In genomic region chr19:46470364-46471240, GRCm38 (mm10) we compare ENCODE assay signal across 9 mouse cellular contexts. TPM values are rescaled to one million over a fixed set of nuclear protein-coding genes. Genes with fewer than 3 reads are reported as not detected.
DNase-seq lines count a peak whose midpoint lies in the region; ATAC-seq and TF ChIP-seq lines count a peak whose summit lies in the region.
"Had no signal": no experiment of that assay in that cellular context is flagged by ENCODE, and none has a peak within 500 bp of the region (broad histone marks: within the 10 kb centered on the region; RNA-seq: fewer than 3 reads in every experiment).

No protein-coding gene starts in this region.

- H3K4me1 ChIP-seq in lung, postnatal 0 days (ENCODE audit: insufficient read depth, low read depth, low read length) = peaks cover 20% of the 10 kb centered on the region; the same call in 1 of the 2 replicates
- peaks cover 23% of the 10 kb centered on the region for H3K4me1 ChIP-seq in embryonic facial prominence, embryonic 12.5 days

- peak overlapping the region; percentile 83 for H3K27ac ChIP-seq in lung, postnatal 0 days (ENCODE audit: low read length)
- peak overlapping the region; percentile 70 for H3K27ac ChIP-seq in embryonic facial prominence, embryonic 12.5 days

- no peak for TF ChIP-seq POLR2A in myocyte (IDR thresholded peaks at IDR 0.05; ENCODE audit: insufficient read length, low read depth)

- H3K4me2 ChIP-seq in lung, postnatal 0 days (replicated peaks; ENCODE audit: low read depth, low read length) = no peak overlapping the region
- H3K4me2 ChIP-seq in embryonic facial prominence, embryonic 12.5 days (replicated peaks) = no peak overlapping the region
- H3K4me2 ChIP-seq in myocyte (ENCODE audit: low read depth) = peak overlapping the region; percentile 60

- 23% methylated on average over 17 of the region's 17 CpGs for WGBS in lung, postnatal 0 days
- 56% methylated on average over 17 of the region's 17 CpGs for WGBS in embryonic facial prominence, embryonic 12.5 days

- no peaks in the 10 kb centered on the region for H3K9me3 ChIP-seq in lung, postnatal 0 days (ENCODE audit: low read length)
- no peaks in the 10 kb centered on the region for H3K9me3 ChIP-seq in embryonic facial prominence, embryonic 12.5 days

- no peak overlapping the region for H3K4me3 ChIP-seq in lung, postnatal 0 days (ENCODE audit: low read depth, low read length)
- H3K4me3 ChIP-seq in embryonic facial prominence, embryonic 12.5 days = no peak overlapping the region
- H3K4me3 ChIP-seq in myocyte = no peak overlapping the region
- H3K4me3 ChIP-seq: erythroblast, embryonic 14.5 days had no signal

- no peak overlapping the region for H3K9ac ChIP-seq in lung, postnatal 0 days (replicated peaks; ENCODE audit: low read depth)
- H3K9ac ChIP-seq in embryonic facial prominence, embryonic 12.5 days = no peak overlapping the region; the same call in 1 of the 2 replicates

- 0 out of 2 replicates have a peak, but pooled peaks cover 3% of the 10 kb centered on the region for H3K36me3 ChIP-seq in lung, postnatal 0 days (ENCODE audit: insufficient read depth, low read length)
- H3K36me3 ChIP-seq in embryonic facial prominence, embryonic 12.5 days = peaks cover 39% of the 10 kb centered on the region
- H3K36me3 ChIP-seq in myocyte (ENCODE audit: control insufficient read depth, insufficient read depth) = peaks cover 8% of the 10 kb centered on the region

- peak; percentile 72 for DNase-seq in lung, postnatal 0 days (ENCODE audit: low spot score)
- DNase-seq in lung, postnatal 36 days = no peak
- DNase-seq in kidney, postnatal 10 days = peak; percentile 64
- no peak for DNase-seq in right cerebral cortex, postnatal 10 days (ENCODE audit: low spot score in 2 of 2)
- no peak for DNase-seq in frontal cortex, postnatal 36 days (ENCODE audit: low spot score in 2 of 2)
- no peak for DNase-seq in right cerebral cortex, postnatal 36 days (ENCODE audit: low spot score in 2 of 2)

- peak; percentile 56 for ATAC-seq in lung, postnatal 0 days
- ATAC-seq in embryonic facial prominence, embryonic 12.5 days (ENCODE audit: insufficient number of reproducible peaks, insufficient read depth, low FRiP score, low TSS enrichment) = no peak

- no peak overlapping the region for H3ac ChIP-seq in myocyte (ENCODE audit: control insufficient read depth, insufficient read length)

- H3K79me2 ChIP-seq in myocyte (ENCODE audit: control insufficient read depth, insufficient read depth) = no peaks in the 10 kb centered on the region

- peak; percentile 20; the same call in 1 of the 2 replicates for TF ChIP-seq EP300 in lung, postnatal 0 days (IDR thresholded peaks at IDR 0.05)

- no peaks in the 10 kb centered on the region for H3K27me3 ChIP-seq in lung, postnatal 0 days (replicated peaks; ENCODE audit: insufficient read depth, low read length)
- no peaks in the 10 kb centered on the region for H3K27me3 ChIP-seq in embryonic facial prominence, embryonic 12.5 days
- no peaks in the 10 kb centered on the region for H3K27me3 ChIP-seq in myocyte (ENCODE audit: control insufficient read depth, insufficient read depth, insufficient read length)

- TF ChIP-seq CTCF in lung, postnatal 0 days (IDR thresholded peaks at IDR 0.05) = no peak

TF ChIP-seq in myocyte, 11 proteins besides CTCF, POLR2A, EP300 and RAD21:
- TF ChIP-seq POLR2AphosphoS2 (IDR thresholded peaks at IDR 0.05; ENCODE audit: insufficient read length, low read depth) (no peak), E2F4 (IDR thresholded peaks at IDR 0.05; ENCODE audit: insufficient read depth) (no peak), USF1 (IDR thresholded peaks at IDR 0.05; ENCODE audit: low read depth) (no peak), MYOG (IDR thresholded peaks at IDR 0.05; ENCODE audit: control insufficient read depth in 1 of 3, insufficient read depth in 1 of 3, insufficient read length in 2 of 3, low read depth in 2 of 3) (no peak), TCF3 (IDR thresholded peaks at IDR 0.05; ENCODE audit: insufficient read length, low read depth) (no peak), MAX (IDR thresholded peaks at IDR 0.05; ENCODE audit: low read depth) (no peak), MYOD1 (IDR thresholded peaks at IDR 0.05; ENCODE audit: control insufficient read depth in 1 of 3, insufficient read length in 2 of 3, low read depth in 2 of 3) (no peak), CEBPB (IDR thresholded peaks at IDR 0.05; ENCODE audit: insufficient read depth, poor library complexity, severe bottlenecking) (no peak), REST (IDR thresholded peaks at IDR 0.05; ENCODE audit: insufficient read depth, insufficient read length) (no peak), SRF (IDR thresholded peaks at IDR 0.05; ENCODE audit: control insufficient read depth, insufficient read length, low read depth) (no peak), TCF12 (IDR thresholded peaks at IDR 0.05; ENCODE audit: insufficient read depth, poor library complexity, severe bottlenecking) (no peak)
TF ChIP-seq in myocyte: peak in this region for 0.

RNA-seq across cellular contexts. Expression of gene Trim8, which starts 30.9 kb away (rescaled TPM):
- polyA plus RNA-seq in lung, postnatal 0 days (2015; fragmentation: Nextera tagmentation; extraction: Ambion mirVana) = 34.1 and 34.8 TPM in 2 replicates
- polyA plus RNA-seq in embryonic facial prominence, embryonic 12.5 days (2016; fragmentation: Nextera tagmentation; extraction: Ambion mirVana) = 22.4 and 23.5 TPM in 2 replicates
- 42.3 TPM for polyA plus RNA-seq in myocyte (2012; fragmentation: generic; extraction: Trizol)

Comparison
In these comparisons a context has a peak if more than half of its experiments do, and no peak if none do; other contexts are left out.
1. DNase-seq: peak in lung, postnatal 0 days (single experiment) and kidney, postnatal 10 days (single experiment); none in lung, postnatal 36 days (single experiment), right cerebral cortex, postnatal 10 days (0 of 2), frontal cortex, postnatal 36 days (0 of 2) and right cerebral cortex, postnatal 36 days (0 of 2).